In genomic region chr2:76015460-76015859, GRCm38 (mm10) we compare ENCODE assay signal across 19 mouse cellular contexts. TPM values are rescaled to one million over a fixed set of nuclear protein-coding genes. Genes with fewer than 3 reads are reported as not detected.
"Had no signal": no experiment of that assay in that cellular context is flagged by ENCODE, and none has a peak within 500 bp of the region (broad histone marks: within the 10 kb centered on the region; RNA-seq: fewer than 3 reads in every experiment).

No protein-coding gene starts in this region.

- H3K27ac ChIP-seq: heart, adult 2 months; hindbrain, embryonic 13.5 days; hindbrain, embryonic 15.5 days; hindbrain, postnatal 0 days; kidney, embryonic 15.5 days; kidney, postnatal 0 days; limb, embryonic 13.5 days; limb, embryonic 15.5 days; liver, embryonic 12.5 days; liver, embryonic 14.5 days had no signal

- DNase-seq: gastrocnemius, postnatal 14 days; gastrocnemius, postnatal 36 days; heart, adult 11 months; heart, adult 2 months; heart, postnatal 10 days; heart, postnatal 36 days; layer of hippocampus, adult 9-11 months; layer of hippocampus, postnatal 36 days; left cerebral cortex, postnatal 4 days had no signal

- ATAC-seq: hindbrain, postnatal 0 days; liver, embryonic 12.5 days had no signal

- H3K4me3 ChIP-seq: heart, adult 2 months; heart, embryonic 12.5 days; hindbrain, embryonic 13.5 days; hindbrain, embryonic 15.5 days; kidney, embryonic 15.5 days; limb, embryonic 13.5 days; limb, embryonic 15.5 days; liver, embryonic 12.5 days had no signal

RNA-seq across cellular contexts. Expression of gene Ttc30a2, which starts 37.5 kb away (rescaled TPM):
- polyA plus RNA-seq: liver, embryonic 12.5 days had no signal
